ENCODE assay signal across 12 mouse cellular contexts in genomic region chrX:85076845-85077244, GRCm38 (mm10).
DNase-seq lines count a peak whose midpoint lies in the region; ATAC-seq and TF ChIP-seq lines count a peak whose summit lies in the region.
"Had no signal": no experiment of that assay in that cellular context is flagged by ENCODE, and none has a peak within 500 bp of the region (broad histone marks: within the 10 kb centered on the region; RNA-seq: fewer than 3 reads in every experiment).

No protein-coding gene starts in this region.

- H3K27ac ChIP-seq in ES-Bruce4 (ENCODE audit: insufficient read depth, low read length), result peak overlapping the region; percentile 98
- no peak overlapping the region for H3K27ac ChIP-seq in lung, embryonic 14.5 days (ENCODE audit: low read depth)
- H3K27ac ChIP-seq: hindbrain, embryonic 13.5 days; liver, embryonic 13.5 days had no signal

- H3K36me3 ChIP-seq in ES-Bruce4 (ENCODE audit: control insufficient read depth, insufficient read depth, low read length, poor library complexity, severe bottlenecking), result no peaks in the 10 kb centered on the region
- H3K36me3 ChIP-seq in lung, embryonic 14.5 days (ENCODE audit: insufficient read depth), result no peaks in the 10 kb centered on the region
- H3K36me3 ChIP-seq: hindbrain, embryonic 13.5 days; liver, embryonic 13.5 days had no signal

- peaks cover 4% of the 10 kb centered on the region for H3K4me1 ChIP-seq in ES-Bruce4 (ENCODE audit: control insufficient read depth, insufficient read depth, low read length)
- no peaks in the 10 kb centered on the region for H3K4me1 ChIP-seq in lung, embryonic 14.5 days (ENCODE audit: insufficient read depth)
- H3K4me1 ChIP-seq: hindbrain, embryonic 13.5 days had no signal

- ATAC-seq in lung, embryonic 14.5 days (ENCODE audit: insufficient read depth), result peak; percentile 24; the same call in 1 of the 2 replicates

- H3K4me2 ChIP-seq in lung, embryonic 14.5 days, result no peak overlapping the region
- H3K4me2 ChIP-seq: hindbrain, embryonic 13.5 days; liver, embryonic 13.5 days had no signal

- no peak overlapping the region for H3K9ac ChIP-seq in ES-Bruce4 (ENCODE audit: low read depth, poor library complexity, severe bottlenecking)
- H3K9ac ChIP-seq in lung, embryonic 14.5 days, result no peak overlapping the region
- H3K9ac ChIP-seq: hindbrain, embryonic 13.5 days; liver, embryonic 13.5 days had no signal

- intact Hi-C loops in gastrocnemius, postnatal 14 days (cut with DNase I; ENCODE audit: low total_unique reads), result no loop called here
- intact Hi-C loops in gastrocnemius, postnatal 36 days (cut with DNase I), result no loop called here
- intact Hi-C loops in left cerebral cortex, postnatal 36 days (cut with DNase I), result no loop called here

- no peaks in the 10 kb centered on the region for H3K9me3 ChIP-seq in ES-Bruce4 (replicated peaks; ENCODE audit: control insufficient read depth, insufficient read depth, low read length, poor library complexity, severe bottlenecking)
- H3K9me3 ChIP-seq in lung, embryonic 14.5 days (ENCODE audit: low read depth, low read length), result no peaks in the 10 kb centered on the region
- H3K9me3 ChIP-seq: hindbrain, embryonic 13.5 days; liver, embryonic 13.5 days had no signal

- no peaks in the 10 kb centered on the region for H3K27me3 ChIP-seq in ES-Bruce4 (ENCODE audit: control insufficient read depth, insufficient read depth, low read length, poor library complexity, severe bottlenecking)
- H3K27me3 ChIP-seq in lung, embryonic 14.5 days (ENCODE audit: insufficient read depth, low read length), result no peaks in the 10 kb centered on the region
- H3K27me3 ChIP-seq: hindbrain, embryonic 13.5 days; liver, embryonic 13.5 days had no signal

- TF ChIP-seq POLR2A in ES-Bruce4 (IDR thresholded peaks at IDR 0.05; ENCODE audit: insufficient read depth, low read length), result no peak

- TF ChIP-seq CTCF in ES-Bruce4 (IDR thresholded peaks at IDR 0.05; ENCODE audit: low read depth, low read length), result no peak
- no peak for TF ChIP-seq CTCF in lung, embryonic 14.5 days (IDR thresholded peaks at IDR 0.05; ENCODE audit: low read depth)

- peak; percentile 5 for DNase-seq in gastrocnemius, postnatal 14 days
- DNase-seq in gastrocnemius, postnatal 36 days, result no peak
- peak; percentile 74 for DNase-seq in adrenal gland, postnatal 14 days
- DNase-seq in lung, embryonic 14.5 days, result peak; percentile 58
- no peak for DNase-seq in layer of hippocampus, postnatal 36 days
- no peak for DNase-seq in left cerebral cortex, postnatal 36 days (ENCODE audit: low spot score in 2 of 2)
- no peak for DNase-seq in frontal cortex, postnatal 10 days (ENCODE audit: low spot score in 2 of 2)
- DNase-seq: B cell, adult 2 months; liver, embryonic 13.5 days; midbrain, embryonic 14.5 days had no signal

- TF ChIP-seq EP300 in ES-Bruce4 (IDR thresholded peaks at IDR 0.05; ENCODE audit: insufficient read depth, low read depth, low read length), result peak; percentile 82

- no peak overlapping the region for H3K4me3 ChIP-seq in ES-Bruce4 (ENCODE audit: low read depth, low read length)
- no peak overlapping the region for H3K4me3 ChIP-seq in lung, embryonic 14.5 days (ENCODE audit: low read depth, low read length)
- H3K4me3 ChIP-seq: hindbrain, embryonic 13.5 days; liver, embryonic 13.5 days had no signal

- WGBS in lung, embryonic 14.5 days, result 42% methylated on average over 1 of the region's 1 CpGs

Comparison
In these comparisons a context has a peak if more than half of its experiments do, and no peak if none do; other contexts are left out.
1. DNase-seq: peak in gastrocnemius, postnatal 14 days (single experiment), adrenal gland, postnatal 14 days (single experiment) and lung, embryonic 14.5 days (single experiment); none in gastrocnemius, postnatal 36 days (0 of 2), layer of hippocampus, postnatal 36 days (0 of 2), left cerebral cortex, postnatal 36 days (0 of 2) and frontal cortex, postnatal 10 days (0 of 2).